Mouse (Mus musculus) intestine, embryonic 14.5 days (tissue): ENCODE measurements around the gene Nr5a1. TPM values are rescaled to one million over a fixed set of nuclear protein-coding genes. Genes with fewer than 3 reads are reported as not detected.
A peak's percentile ranks its signal among the peaks of the same experiment; 100 is the strongest.

Experiments used
- ATAC-seq: fragments of 200-750 bp; cut with Nextera tagmentation; replicated peaks from 2 replicates; pipeline ENCODE4 v1.8.0; 2017; ENCODE audit warnings: low read depth, moderate number of reproducible peaks, moderate TSS enrichment, moderate library complexity; ENCODE audit not compliant: low FRiP score, low TSS enrichment
- DNase-seq: peaks from one replicate; pipeline ENCODE4 v3.0.0-alpha.2; 2018; ENCODE audit warnings: low spot score
- H3K27ac ChIP-seq: fragments of 300-500 bp; sonication (generic); 2 replicates; pipeline ENCODE4 v1.5.1; 2014; ENCODE audit warnings: low read depth, mild to moderate bottlenecking, control low read depth
- H3K27me3 ChIP-seq: fragments of 300-500 bp; sonication (generic); replicated peaks from 2 replicates; pipeline ENCODE4 v1.6.1; 2014; ENCODE audit warnings: low read length, control low read depth; ENCODE audit not compliant: control insufficient read depth, insufficient read depth
- H3K36me3 ChIP-seq: fragments of 300-500 bp; sonication (generic); 2 replicates; pipeline ENCODE4 v1.6.1; 2014; ENCODE audit warnings: low read length, control low read depth; ENCODE audit not compliant: control insufficient read depth, insufficient read depth
- H3K4me1 ChIP-seq: fragments of 300-500 bp; sonication (generic); replicated peaks from 2 replicates; pipeline ENCODE4 v1.6.1; 2014; ENCODE audit warnings: low read length, control low read depth, mixed read lengths; ENCODE audit not compliant: control insufficient read depth, insufficient read depth
- H3K4me2 ChIP-seq: fragments of 300-500 bp; sonication (generic); 2 replicates; pipeline ENCODE4 v1.6.1; 2014; ENCODE audit warnings: low read length
- H3K4me3 ChIP-seq: fragments of 300-500 bp; sonication (generic); 2 replicates; pipeline ENCODE4 v1.5.1; 2014; ENCODE audit warnings: low read depth, low read length, control low read depth, mixed read lengths
- H3K9ac ChIP-seq: fragments of 300-500 bp; sonication (generic); 2 replicates; pipeline ENCODE4 v1.6.1; 2014; ENCODE audit warnings: mild to moderate bottlenecking, low read length
- H3K9me3 ChIP-seq: fragments of 300-500 bp; sonication (generic); 2 replicates; pipeline ENCODE4 v1.6.1; 2016; ENCODE audit warnings: low read length, control low read depth; ENCODE audit not compliant: control insufficient read depth
- WGBS: fragments of 180-500 bp; shearing (Covaris S2); extraction: QIAGEN DNeasy Blood & Tissue Kit; methylation state at CpG from one replicate; pipeline ENCODE4 v1.1.7; 2014; 5-methylcytosine and 5-hydroxymethylcytosine counted together
- polyA plus RNA-seq: library from polyadenylated mRNA; unstranded; fragments of >200 nt; fragmentation: Nextera tagmentation; extraction: Ambion mirVana; gene quantifications from 2 replicates; pipeline ENCODE4 v1.2.1, GENCODE M21; 2014

Nr5a1 gene
- polyA plus RNA-seq, 1 experiment from 2014 or later: 0.09 TPM

DNA sequence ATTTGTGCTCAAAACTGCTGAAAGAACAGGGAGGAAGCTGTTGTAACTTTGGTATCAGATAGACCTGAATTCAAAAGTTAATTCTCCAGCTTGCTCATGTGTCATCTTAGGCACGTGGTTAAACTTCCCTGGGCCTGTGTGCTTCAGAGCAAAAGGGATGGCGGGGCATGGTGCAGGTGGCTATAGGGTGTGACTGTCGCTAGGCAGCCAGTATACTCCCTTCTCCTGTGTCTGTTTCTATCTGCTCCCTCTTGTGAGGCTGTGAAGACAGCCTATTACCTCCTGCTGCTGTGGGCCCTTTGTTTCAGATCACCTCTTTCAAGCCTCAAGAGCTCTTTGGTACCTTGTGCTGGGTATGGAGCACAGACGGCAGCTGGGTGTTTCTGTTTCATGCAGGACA, 7.7 kb upstream of the Nr5a1 start:
- Histone ChIP-seq H3K4me2 (no peak overlapping the region), H3K36me3 (no peaks in the 10 kb centered on the region), H3K9me3 (no peaks in the 10 kb centered on the region), H3K4me3 (no peak overlapping the region), H3K4me1 (no peaks in the 10 kb centered on the region), H3K27ac (no peak overlapping the region), H3K9ac (no peak overlapping the region), H3K27me3 (no peaks in the 10 kb centered on the region)
- WGBS: 51% methylated on average over 4 of the region's 4 CpGs
- DNase-seq: no peak
- 0 out of 2 replicates have a peak, but pooled peaks have one; percentile 57 for ATAC-seq

DNA sequence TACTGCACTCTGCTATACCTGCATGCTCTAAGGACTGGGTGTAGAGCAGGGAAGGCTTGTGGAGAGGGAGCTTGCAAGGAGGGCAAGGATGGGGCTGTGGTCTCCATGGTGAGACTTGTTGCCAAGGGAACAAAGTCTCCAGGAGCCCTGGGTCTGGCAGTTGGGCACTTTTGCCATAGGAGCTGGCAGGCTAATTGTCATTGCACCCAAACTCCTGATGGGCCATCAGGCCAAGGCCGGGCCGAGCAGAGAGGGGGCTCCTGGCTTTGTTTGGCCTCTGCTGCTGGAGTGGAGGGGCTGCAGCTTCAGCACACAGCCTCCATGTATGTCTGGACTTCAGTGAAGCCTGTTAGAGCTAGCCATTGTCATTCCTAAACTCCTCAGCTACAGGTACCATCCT, 6.3 kb upstream of the Nr5a1 start:
- H3K27me3 ChIP-seq: no peaks in the 10 kb centered on the region
- DNase-seq: no peak
- no peak overlapping the region for H3K27ac ChIP-seq
- no peaks in the 10 kb centered on the region for H3K9me3 ChIP-seq
- no peaks in the 10 kb centered on the region for H3K36me3 ChIP-seq
- no peak for ATAC-seq
- H3K4me2 ChIP-seq: no peak overlapping the region
- no peak overlapping the region for H3K9ac ChIP-seq
- no peak overlapping the region for H3K4me3 ChIP-seq
- WGBS: 93% methylated on average over 2 of the region's 2 CpGs
- no peaks in the 10 kb centered on the region for H3K4me1 ChIP-seq

DNA sequence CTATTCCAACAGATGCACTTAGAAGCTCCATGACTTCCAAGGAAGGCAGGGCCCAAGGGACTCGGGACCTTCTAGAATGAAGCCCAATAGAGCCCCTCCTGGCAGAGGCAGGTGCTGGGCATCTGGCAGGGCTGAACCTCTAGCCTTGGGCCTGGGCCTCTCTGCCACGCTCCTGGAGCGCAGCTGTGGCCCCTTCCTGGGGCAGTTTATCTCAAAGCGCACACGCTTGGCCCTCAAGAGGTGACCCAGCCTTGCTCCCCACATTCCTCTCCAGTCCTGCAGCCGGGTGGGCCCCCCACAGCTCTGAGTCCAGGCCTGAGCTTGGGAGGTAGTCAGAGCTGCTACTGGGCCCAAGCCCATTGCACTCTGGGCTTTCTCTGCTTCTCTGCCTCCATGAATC, 5.0 kb upstream of the Nr5a1 start:
- ATAC-seq (no peak), DNase-seq (no peak)
- H3K9ac ChIP-seq: no peak overlapping the region
- H3K4me1 ChIP-seq: no peaks in the 10 kb centered on the region
- no peak overlapping the region for H3K27ac ChIP-seq
- H3K27me3 ChIP-seq: peaks cover under 1% of the 10 kb centered on the region; the same call in 1 of the 2 replicates
- H3K36me3 ChIP-seq: no peaks in the 10 kb centered on the region
- H3K4me2 ChIP-seq: no peak overlapping the region
- no peak overlapping the region for H3K4me3 ChIP-seq
- WGBS: 63% methylated on average over 6 of the region's 6 CpGs
- no peaks in the 10 kb centered on the region for H3K9me3 ChIP-seq

DNA sequence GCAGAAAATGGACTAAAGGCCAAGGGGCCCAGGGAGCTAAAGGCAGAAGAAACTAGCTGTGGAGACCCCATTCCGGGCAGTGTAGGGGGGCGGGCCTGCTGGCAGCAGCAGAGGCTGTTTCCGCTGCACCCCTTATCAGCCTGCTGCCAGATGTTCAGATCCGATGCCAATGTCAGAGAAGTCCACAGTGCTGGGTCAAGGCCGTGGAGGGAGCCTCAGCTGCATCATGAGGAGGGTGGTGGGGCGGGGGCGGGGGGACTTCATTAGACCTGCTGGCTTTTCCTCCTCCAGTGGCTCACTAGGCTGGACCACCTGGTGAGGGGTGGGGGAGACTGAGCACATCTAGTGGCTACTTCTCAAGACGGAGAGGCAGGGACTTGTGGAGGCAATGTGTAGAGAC, 4.3 kb upstream of the Nr5a1 start:
- no peak overlapping the region for H3K4me3 ChIP-seq
- DNase-seq (no peak), ATAC-seq (no peak)
- no peak overlapping the region for H3K27ac ChIP-seq
- WGBS: 57% methylated on average over 8 of the region's 8 CpGs
- peaks cover 7% of the 10 kb centered on the region for H3K27me3 ChIP-seq
- no peaks in the 10 kb centered on the region for H3K9me3 ChIP-seq
- no peak overlapping the region for H3K9ac ChIP-seq
- no peak overlapping the region for H3K4me2 ChIP-seq
- H3K36me3 ChIP-seq: no peaks in the 10 kb centered on the region
- H3K4me1 ChIP-seq: no peaks in the 10 kb centered on the region

DNA sequence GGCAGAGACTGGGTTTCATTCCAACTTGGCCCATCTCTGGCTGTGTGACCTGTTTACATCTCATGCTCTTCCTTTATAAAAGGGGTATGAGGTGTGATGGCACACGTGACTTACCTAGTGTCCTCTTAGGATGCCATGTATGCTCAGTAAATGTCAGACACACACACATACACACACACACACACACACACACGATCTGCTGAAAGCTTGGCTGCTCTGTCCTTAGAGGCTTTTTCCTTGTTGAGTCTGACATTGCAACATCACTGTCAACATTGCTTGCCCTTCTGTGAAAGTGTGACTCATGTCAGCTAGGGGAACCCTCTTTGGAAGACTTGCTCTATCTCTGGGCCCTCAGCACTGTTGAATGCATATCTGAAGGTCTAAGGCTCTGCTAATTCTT, 3.1 kb upstream of the Nr5a1 start:
- Histone ChIP-seq H3K9me3 (no peaks in the 10 kb centered on the region), H3K4me1 (no peaks in the 10 kb centered on the region), H3K36me3 (no peaks in the 10 kb centered on the region), H3K27me3 (peaks cover 20% of the 10 kb centered on the region), H3K9ac (no peak overlapping the region), H3K4me3 (no peak overlapping the region), H3K4me2 (no peak overlapping the region), H3K27ac (no peak overlapping the region)
- DNase-seq (no peak), ATAC-seq (no peak)
- 84% methylated on average over 2 of the region's 2 CpGs for WGBS

DNA sequence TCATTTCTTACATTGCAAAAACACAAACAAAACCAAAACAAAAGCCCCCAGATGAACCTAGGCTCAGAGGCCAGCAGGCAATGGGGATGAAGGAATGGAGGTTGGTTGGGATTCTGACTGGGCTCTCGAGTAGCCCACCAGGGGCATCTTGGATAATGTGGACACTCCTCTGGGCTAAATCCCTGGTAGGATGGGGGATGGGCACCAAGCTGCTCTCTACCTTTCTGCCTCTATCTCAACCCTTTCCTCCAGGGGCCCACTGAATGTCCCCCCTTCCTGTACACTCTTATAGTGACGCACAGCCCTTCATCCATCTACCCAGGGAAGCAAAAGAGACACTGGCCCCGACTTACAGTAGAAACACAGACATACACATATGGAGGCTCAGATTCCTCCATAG, 746 bp downstream of the Nr5a1 start:
- Histone ChIP-seq H3K9me3 (no peaks in the 10 kb centered on the region), H3K27me3 (peaks cover 58% of the 10 kb centered on the region), H3K4me1 (peaks cover 4% of the 10 kb centered on the region; the same call in 1 of the 2 replicates), H3K9ac (no peak overlapping the region), H3K4me2 (no peak overlapping the region), H3K4me3 (no peak overlapping the region), H3K36me3 (no peaks in the 10 kb centered on the region), H3K27ac (no peak overlapping the region)
- no peak for ATAC-seq
- 85% methylated on average over 3 of the region's 3 CpGs for WGBS
- no peak for DNase-seq

DNA sequence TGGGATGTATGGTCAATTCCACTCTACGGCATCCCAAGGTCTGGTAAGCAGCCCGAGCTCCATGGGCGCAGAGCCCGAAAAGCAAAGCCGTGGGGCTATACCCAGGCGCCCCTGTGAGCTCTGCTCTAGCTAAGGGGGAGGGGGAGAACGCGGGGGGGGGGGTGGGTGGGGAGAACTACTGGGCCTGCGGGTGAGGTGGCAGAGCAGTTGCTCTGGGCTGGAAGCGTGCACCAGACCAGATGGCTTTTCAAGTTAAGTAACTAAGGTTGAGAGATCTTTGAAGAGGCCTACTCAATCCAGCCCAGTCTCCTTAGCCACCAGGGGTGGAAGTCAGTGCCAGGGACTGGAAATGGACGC, 1.6 kb downstream of the Nr5a1 start:
- Histone ChIP-seq H3K9ac (no peak overlapping the region), H3K27ac (no peak overlapping the region), H3K4me2 (no peak overlapping the region), H3K4me3 (no peak overlapping the region), H3K4me1 (peaks cover 4% of the 10 kb centered on the region; the same call in 1 of the 2 replicates), H3K27me3 (peaks cover 67% of the 10 kb centered on the region), H3K9me3 (no peaks in the 10 kb centered on the region), H3K36me3 (no peaks in the 10 kb centered on the region)
- 36% methylated on average over 10 of the region's 11 CpGs for WGBS
- DNase-seq (no peak), ATAC-seq (no peak)

DNA sequence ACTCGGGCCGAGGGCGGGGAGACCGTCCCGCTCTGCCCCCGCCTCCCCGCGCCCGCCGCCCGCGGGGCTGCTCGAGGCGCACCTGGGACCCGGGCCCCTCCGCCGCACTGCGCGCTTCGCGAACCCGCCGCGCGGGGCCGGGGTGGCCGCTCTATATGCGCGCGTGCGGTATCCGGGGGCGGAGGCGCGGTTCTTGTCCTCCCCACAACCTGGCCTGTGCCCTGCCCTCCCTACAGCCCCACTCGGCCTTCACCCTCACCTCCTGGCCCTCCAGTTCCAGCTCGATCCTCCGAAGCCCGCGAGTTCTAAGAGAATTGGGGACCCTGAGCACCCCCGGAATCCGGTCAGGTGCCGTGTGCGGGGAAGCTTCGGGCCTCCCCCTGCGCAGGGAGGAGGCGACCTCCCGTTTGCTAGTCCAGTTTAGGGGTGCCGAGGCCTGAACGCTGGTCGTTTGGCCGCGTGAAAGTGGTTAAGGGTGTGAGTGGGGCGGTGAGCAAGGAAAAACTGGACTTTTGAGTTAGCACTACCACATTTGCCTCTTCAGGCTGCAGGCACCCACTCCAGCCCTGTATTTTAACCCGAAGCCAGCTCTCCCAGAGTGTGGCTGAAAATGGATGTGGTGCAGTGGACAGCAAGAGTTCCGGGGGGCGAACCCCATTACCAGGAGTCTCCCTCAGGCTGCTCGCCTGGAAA, 2.1 kb downstream of the Nr5a1 start:
- H3K27ac ChIP-seq: no peak overlapping the region
- 4% methylated on average over 54 of the region's 58 CpGs for WGBS

DNA sequence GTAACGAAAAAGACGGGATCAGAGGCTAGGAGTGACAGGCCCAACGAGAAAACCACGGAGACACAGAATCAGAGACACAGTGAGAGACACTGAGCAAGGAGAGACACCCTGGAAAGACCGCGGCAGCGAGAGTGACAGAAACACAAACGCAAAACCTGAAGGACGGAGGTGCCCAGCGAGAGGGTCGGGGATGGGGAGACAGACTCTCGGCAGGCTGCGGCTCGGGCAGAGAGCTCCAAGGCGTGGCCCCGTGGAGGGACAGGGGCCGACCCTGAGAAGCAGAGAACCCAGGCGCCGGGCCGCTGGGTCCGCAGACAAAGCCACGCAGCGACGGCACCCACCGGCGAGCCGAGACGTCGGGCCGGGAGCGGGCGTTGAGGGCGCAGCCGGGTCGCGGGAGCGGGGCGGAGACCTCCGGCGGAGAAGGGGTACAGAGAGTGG, 2.9 kb downstream of the Nr5a1 start:
- Histone ChIP-seq H3K4me1 (peaks cover 4% of the 10 kb centered on the region; the same call in 1 of the 2 replicates), H3K4me2 (peak overlapping the region; percentile 47), H3K9me3 (no peaks in the 10 kb centered on the region), H3K27me3 (peaks cover 79% of the 10 kb centered on the region), H3K36me3 (no peaks in the 10 kb centered on the region), H3K27ac (no peak overlapping the region), H3K4me3 (peak overlapping the region; percentile 18), H3K9ac (no peak overlapping the region)
- no peak for ATAC-seq
- DNase-seq: peak; percentile 80
- WGBS: under 1% methylated on average over 40 of the region's 40 CpGs

More for the DNA sequence above, 2.1 kb downstream of the Nr5a1 start:
- DNase-seq (peak; percentile 64), ATAC-seq (0 out of 2 replicates have a peak, but pooled peaks have one; percentile 17)
- Histone ChIP-seq H3K4me1 (peaks cover 4% of the 10 kb centered on the region; the same call in 1 of the 2 replicates), H3K9ac (no peak overlapping the region), H3K9me3 (no peaks in the 10 kb centered on the region), H3K36me3 (no peaks in the 10 kb centered on the region), H3K4me2 (peak overlapping the region; percentile 47), H3K27me3 (peaks cover 71% of the 10 kb centered on the region), H3K4me3 (peak overlapping the region; percentile 18)
